Mouse (Mus musculus): Measurements from ENCODE around the gene Atp1a1.

Atp1a1 gene

GRCm38 (mm10) chr3:101592281-101593265 is 11.9 kb downstream of the Atp1a1 start:
- DNase-seq = no peak

GRCm38 (mm10) chr3:101590380-101590779 is 14.1 kb downstream of the Atp1a1 start:
- no peak for DNase-seq

GRCm38 (mm10) chr3:101588299-101588698 is 16.2 kb downstream of the Atp1a1 start:
- no peak for DNase-seq

GRCm38 (mm10) chr3:101586794-101587193 is 17.7 kb downstream of the Atp1a1 start:
- no peak for DNase-seq

- peak; percentile 62 for DNase-seq
Measured at GRCm38 (mm10) chr3:101578072-101578471, 26.4 kb downstream of the Atp1a1 start.

- DNase-seq = peak; percentile 94
Measured at GRCm38 (mm10) chr3:101577361-101577760, 27.1 kb downstream of the Atp1a1 start.

GRCm38 (mm10) chr3:101575527-101576085 is 28.9 kb downstream of the Atp1a1 start:
- no peak for DNase-seq

- DNase-seq = no peak
Measured at GRCm38 (mm10) chr3:101574463-101575193, 29.9 kb downstream of the Atp1a1 start.

GRCm38 (mm10) chr3:101572991-101573390 is 31.5 kb downstream of the Atp1a1 start:
- no peak for DNase-seq

GRCm38 (mm10) chr3:101572174-101572626 is 32.3 kb downstream of the Atp1a1 start:
- DNase-seq = no peak

GRCm38 (mm10) chr3:101571515-101572130 is 32.9 kb downstream of the Atp1a1 start:
- no peak for DNase-seq

GRCm38 (mm10) chr3:101570747-101571514 is 33.6 kb downstream of the Atp1a1 start:
- no peak for DNase-seq

- no peak for DNase-seq
Measured at GRCm38 (mm10) chr3:101570246-101570645, 34.2 kb downstream of the Atp1a1 start.

GRCm38 (mm10) chr3:101568627-101569026 is 35.9 kb downstream of the Atp1a1 start:
- DNase-seq = no peak

GRCm38 (mm10) chr3:101564011-101564410 is 40.5 kb downstream of the Atp1a1 start:
- DNase-seq = no peak

GRCm38 (mm10) chr3:101562510-101563209 is 41.8 kb downstream of the Atp1a1 start:
- DNase-seq = peak; percentile 72

GRCm38 (mm10) chr3:101561948-101562347 is 42.5 kb downstream of the Atp1a1 start:
- DNase-seq = no peak

GRCm38 (mm10) chr3:101560841-101561522 is 43.5 kb downstream of the Atp1a1 start:
- peak; percentile 62 for DNase-seq

GRCm38 (mm10) chr3:101556712-101557111 is 47.8 kb downstream of the Atp1a1 start:
- no peak for DNase-seq
